Mouse (Mus musculus) forebrain, embryonic 13.5 days (tissue): ENCODE data around the gene Phf11a. TPM values are rescaled to one million over a fixed set of nuclear protein-coding genes. Genes with fewer than 3 reads are reported as not detected.

Experiments used
- ATAC-seq: fragments of 200-750 bp; cut with Nextera tagmentation; 2 replicates; pipeline ENCODE4 v1.8.0; 2017
- H3K27ac ChIP-seq: fragments of 300-500 bp; sonication (generic); 2 replicates; pipeline ENCODE4 v1.5.1; 2015; ENCODE audit warnings: inconsistent platforms, mild to moderate bottlenecking, moderate library complexity
- H3K27me3 ChIP-seq: fragments of 300-500 bp; sonication (generic); 2 replicates; pipeline ENCODE4 v1.6.1; 2015; ENCODE audit warnings: mild to moderate bottlenecking, inconsistent platforms
- H3K36me3 ChIP-seq: fragments of 300-500 bp; sonication (generic); 2 replicates; pipeline ENCODE4 v1.6.1; 2015; ENCODE audit warnings: mild to moderate bottlenecking, inconsistent platforms; ENCODE audit not compliant: poor library complexity, severe bottlenecking
- H3K4me1 ChIP-seq: fragments of 300-500 bp; sonication (generic); 2 replicates; pipeline ENCODE4 v1.6.1; 2015; ENCODE audit warnings: inconsistent platforms
- H3K4me2 ChIP-seq: fragments of 300-500 bp; sonication (generic); 2 replicates; pipeline ENCODE4 v1.6.1; 2015; ENCODE audit warnings: inconsistent platforms, mild to moderate bottlenecking, moderate library complexity
- H3K4me3 ChIP-seq: fragments of 300-500 bp; sonication (generic); 2 replicates; pipeline ENCODE4 v1.5.1; 2015; ENCODE audit warnings: mild to moderate bottlenecking, inconsistent platforms
- H3K9ac ChIP-seq: fragments of 300-500 bp; sonication (generic); 2 replicates; pipeline ENCODE4 v1.6.1; 2015; ENCODE audit warnings: mild to moderate bottlenecking, inconsistent platforms
- H3K9me3 ChIP-seq: fragments of 300-500 bp; sonication (generic); replicated peaks from 2 replicates; pipeline ENCODE4 v1.6.1; 2016; ENCODE audit warnings: inconsistent platforms
- WGBS: fragments of 180-500 bp; shearing (Covaris S2); methylation state at CpG from one replicate; pipeline ENCODE4 v1.1.7; 2015; 5-methylcytosine and 5-hydroxymethylcytosine counted together
- polyA plus RNA-seq: library from polyadenylated mRNA; unstranded; fragments of >200 nt; fragmentation: Nextera tagmentation; extraction: Ambion mirVana; gene quantifications from 2 replicates; pipeline ENCODE4 v1.2.1, GENCODE M21; 2015

Gene Phf11a
- polyA plus RNA-seq, 1 experiment from 2014 or later = not detected

- no peak overlapping the region for H3K4me2 ChIP-seq
- H3K4me1 ChIP-seq = no peaks in the 10 kb centered on the region
- WGBS = 75% methylated on average over 5 of the region's 5 CpGs
- H3K36me3 ChIP-seq = peaks cover 96% of the 10 kb centered on the region
- no peak overlapping the region for H3K27ac ChIP-seq
- no peaks in the 10 kb centered on the region for H3K9me3 ChIP-seq
- ATAC-seq = no peak
- no peaks in the 10 kb centered on the region for H3K27me3 ChIP-seq
- no peak overlapping the region for H3K4me3 ChIP-seq
- no peak overlapping the region for H3K9ac ChIP-seq
Observed at GRCm38 (mm10) chr14:59232003-59232402, 65.3 kb downstream of the Phf11a start.

- peaks cover 98% of the 10 kb centered on the region for H3K36me3 ChIP-seq
- peak; percentile 10; the same call in 1 of the 2 replicates for ATAC-seq
- 87% methylated on average over 21 of the region's 21 CpGs for WGBS
Observed at GRCm38 (mm10) chr14:59230331-59230966, 66.9 kb downstream of the Phf11a start.

GRCm38 (mm10) chr14:59229822-59230221 lies 67.5 kb downstream of the Phf11a start:
- no peak overlapping the region for H3K4me2 ChIP-seq
- H3K4me3 ChIP-seq = no peak overlapping the region
- H3K9ac ChIP-seq = no peak overlapping the region
- H3K9me3 ChIP-seq = no peaks in the 10 kb centered on the region
- peaks cover 96% of the 10 kb centered on the region for H3K36me3 ChIP-seq
- WGBS = 94% methylated on average over 3 of the region's 3 CpGs
- no peaks in the 10 kb centered on the region for H3K4me1 ChIP-seq
- no peak for ATAC-seq
- H3K27ac ChIP-seq = no peak overlapping the region
- H3K27me3 ChIP-seq = no peaks in the 10 kb centered on the region

More at GRCm38 (mm10) chr14:59230331-59230966, 66.9 kb downstream of the Phf11a start:
- no peaks in the 10 kb centered on the region for H3K9me3 ChIP-seq
- no peaks in the 10 kb centered on the region for H3K4me1 ChIP-seq
- H3K4me3 ChIP-seq = no peak overlapping the region
- no peak overlapping the region for H3K4me2 ChIP-seq
- H3K9ac ChIP-seq = no peak overlapping the region
- H3K27me3 ChIP-seq = no peaks in the 10 kb centered on the region
- H3K27ac ChIP-seq = no peak overlapping the region

Other genes with a start within 250 kb of the Phf11a start
- gene 1700129C05Rik, start 154.6 kb downstream of the Phf11a start, polyA plus RNA-seq = not detected in 2 replicates
- not detected in 2 replicates for gene Gm5142, start 118.8 kb downstream of the Phf11a start, polyA plus RNA-seq
- gene Rcbtb1, start 96.3 kb downstream of the Phf11a start, polyA plus RNA-seq = 93.9 and 94.8 TPM in 2 replicates
- 0.20 TPM in 1 of 2 replicates, not detected in the other for gene Gm6904, start 37.3 kb downstream of the Phf11a start, polyA plus RNA-seq
- gene Phf11b, start 43.8 kb upstream of the Phf11a start, polyA plus RNA-seq = 0.15 TPM in 1 of 2 replicates, not detected in the other
- 0.17 TPM in 1 of 2 replicates, not detected in the other for gene Phf11d, start 67.9 kb upstream of the Phf11a start, polyA plus RNA-seq
- gene Phf11c, start 97.9 kb upstream of the Phf11a start, polyA plus RNA-seq = 0.37 and 0.48 TPM in 2 replicates
- gene Setdb2, start 143.4 kb upstream of the Phf11a start, polyA plus RNA-seq = 8.7 and 10.7 TPM in 2 replicates
- 28.1 and 30.2 TPM in 2 replicates for gene Cab39l, start 143.4 kb upstream of the Phf11a start, polyA plus RNA-seq